Mouse (Mus musculus): ENCODE measurements around the gene Syt2.

The Syt2 gene

GRCm38 (mm10) chr1:134651268-134651850 lies 4.9 kb downstream of the Syt2 start:
- DNase-seq: no peak

GRCm38 (mm10) chr1:134651851-134652398 lies 5.4 kb downstream of the Syt2 start:
- no peak for DNase-seq

- no peak for DNase-seq
These were observed 7.3 kb downstream of the Syt2 start for GRCm38 (mm10) chr1:134653603-134654257.

GRCm38 (mm10) chr1:134658841-134659240 lies 12.4 kb downstream of the Syt2 start:
- no peak for DNase-seq

- no peak for DNase-seq
These were observed 13.7 kb downstream of the Syt2 start for GRCm38 (mm10) chr1:134660163-134660562.

- no peak for DNase-seq
These were observed 25.0 kb downstream of the Syt2 start for GRCm38 (mm10) chr1:134671234-134672070.

- DNase-seq: no peak
These were observed 27.8 kb downstream of the Syt2 start for GRCm38 (mm10) chr1:134674312-134674711.

GRCm38 (mm10) chr1:134679445-134679844 lies 33.0 kb downstream of the Syt2 start:
- no peak for DNase-seq

- DNase-seq: peak; percentile 61
These were observed 34.1 kb downstream of the Syt2 start for GRCm38 (mm10) chr1:134680617-134681016.

- DNase-seq: no peak
These were observed 36.0 kb downstream of the Syt2 start for GRCm38 (mm10) chr1:134682460-134682859.

- no peak for DNase-seq
These were observed 40.5 kb downstream of the Syt2 start for GRCm38 (mm10) chr1:134686834-134687421.

- no peak for DNase-seq
These were observed 49.8 kb downstream of the Syt2 start for GRCm38 (mm10) chr1:134696302-134696701.

GRCm38 (mm10) chr1:134697073-134697472 lies 50.6 kb downstream of the Syt2 start:
- no peak for DNase-seq

- DNase-seq: no peak
These were observed 51.2 kb downstream of the Syt2 start for GRCm38 (mm10) chr1:134697522-134698250.

- no peak for DNase-seq
These were observed 52.0 kb downstream of the Syt2 start for GRCm38 (mm10) chr1:134698486-134698885.

- no peak for DNase-seq
These were observed 52.9 kb downstream of the Syt2 start for GRCm38 (mm10) chr1:134699390-134699789.

GRCm38 (mm10) chr1:134700151-134700550 lies 53.7 kb downstream of the Syt2 start:
- no peak for DNase-seq

GRCm38 (mm10) chr1:134700634-134701033 lies 54.2 kb downstream of the Syt2 start:
- no peak for DNase-seq

- no peak for DNase-seq
These were observed 54.7 kb downstream of the Syt2 start for GRCm38 (mm10) chr1:134701191-134701590.

GRCm38 (mm10) chr1:134703232-134703631 lies 56.8 kb downstream of the Syt2 start:
- DNase-seq: no peak

- peak; percentile 67 for DNase-seq
These were observed 58.2 kb downstream of the Syt2 start for GRCm38 (mm10) chr1:134704396-134705306.
